Mouse (Mus musculus) kidney, adult 18-20 months (tissue): ENCODE measurements at regions not wholly inside any gene's neighbourhood (a gene's known extent, or its start where the extent isn't known, plus 50 kb on each side); places are given as distances from the start of the nearest gene placed in this dataset.
A peak's percentile ranks its signal among the peaks of the same experiment; 100 is the strongest.

Source experiments
- DNase-seq: peaks from one replicate; pipeline ENCODE4 v3.0.0; 2021

GRCm38 (mm10) chr12:77997916-77998315 is 196.1 kb upstream of the Gm6657 start:
- DNase-seq: no peak

- no peak for DNase-seq
Measured at GRCm38 (mm10) chr12:78000401-78000800, 193.6 kb upstream of the Gm6657 start.

DNA sequence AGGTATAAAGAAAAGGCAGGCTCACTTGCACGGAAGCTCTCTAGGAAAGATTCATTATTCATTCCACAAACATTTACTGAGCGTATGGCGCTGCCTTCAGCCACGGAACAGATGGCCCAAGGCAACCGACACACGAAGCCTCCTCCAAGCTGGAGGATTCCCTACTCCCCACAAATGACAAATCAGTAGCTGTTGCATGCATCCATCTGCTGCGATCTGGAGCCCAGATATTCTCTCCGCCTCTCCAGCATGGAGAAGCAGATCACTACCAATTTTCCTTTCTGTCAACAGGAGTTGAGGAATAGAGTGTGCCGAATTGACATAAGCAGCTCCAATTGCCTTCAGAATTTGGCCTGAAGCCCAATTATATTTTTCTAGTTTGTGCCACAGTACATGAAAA is 192.2 kb upstream of the Gm6657 start:
- no peak for DNase-seq

- DNase-seq: no peak
Measured at GRCm38 (mm10) chr12:78033766-78034165, 160.3 kb upstream of the Gm6657 start.

DNA sequence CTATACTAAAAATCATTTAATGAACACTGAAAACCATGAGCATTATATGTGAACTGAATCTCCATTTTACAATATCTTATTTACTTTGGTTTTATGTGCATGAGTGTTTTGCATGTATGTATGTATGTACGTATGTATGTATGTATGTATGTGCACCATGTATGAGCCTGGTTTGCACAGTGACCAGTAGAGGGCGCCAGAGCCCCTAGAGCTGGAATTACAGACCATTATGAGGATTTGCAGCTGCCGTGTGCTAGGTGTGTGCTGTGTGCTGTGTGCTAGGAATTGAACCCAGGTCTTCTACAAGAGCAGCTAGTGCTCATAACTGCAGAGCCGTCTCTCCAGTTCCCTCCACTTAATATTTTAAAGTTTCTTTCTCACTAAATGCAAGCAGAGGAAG is 147.5 kb upstream of the Gm6657 start:
- no peak for DNase-seq

DNA sequence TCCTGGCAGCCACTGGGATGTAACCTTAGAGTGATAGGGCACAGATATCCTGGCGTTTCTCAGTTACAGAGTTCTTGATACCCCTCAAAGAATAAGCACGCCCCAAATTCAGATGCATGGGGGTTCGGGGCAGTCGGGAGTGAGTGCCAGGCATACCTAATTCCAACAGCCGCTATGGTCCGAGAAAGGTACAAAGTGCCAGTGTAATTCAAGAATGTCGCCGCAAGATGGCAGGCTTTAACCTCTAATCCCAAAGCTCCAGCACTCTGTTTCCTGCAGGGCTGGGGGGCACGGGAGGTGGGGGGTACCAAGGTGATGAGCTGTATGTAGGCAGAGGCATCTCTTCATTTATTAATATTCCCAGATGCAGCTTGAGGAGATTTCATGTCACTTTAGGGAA is 138.1 kb upstream of the Gm6657 start:
- DNase-seq: peak; percentile 63

- DNase-seq: no peak
Measured at GRCm38 (mm10) chr12:78057166-78057565, 136.9 kb upstream of the Gm6657 start.

DNA sequence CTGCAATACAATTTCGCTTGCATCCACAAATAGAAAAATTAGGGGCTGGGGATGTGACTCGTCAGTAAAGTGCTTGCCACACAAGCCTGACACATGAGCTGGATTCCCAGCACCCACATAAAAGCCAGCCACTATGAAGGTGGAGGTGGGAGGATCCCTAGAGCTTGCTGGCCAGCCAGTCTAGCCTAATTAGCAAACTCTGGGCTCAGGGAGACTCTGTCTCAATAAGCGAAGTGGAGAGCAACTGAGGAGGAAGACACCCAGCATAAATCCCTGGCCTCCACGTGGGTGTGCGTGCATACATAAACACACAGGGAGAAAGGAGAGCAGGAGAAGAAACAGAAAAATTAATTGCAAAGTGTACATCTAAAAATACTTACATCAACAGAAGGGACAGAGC is 134.1 kb upstream of the Gm6657 start:
- no peak for DNase-seq

DNA sequence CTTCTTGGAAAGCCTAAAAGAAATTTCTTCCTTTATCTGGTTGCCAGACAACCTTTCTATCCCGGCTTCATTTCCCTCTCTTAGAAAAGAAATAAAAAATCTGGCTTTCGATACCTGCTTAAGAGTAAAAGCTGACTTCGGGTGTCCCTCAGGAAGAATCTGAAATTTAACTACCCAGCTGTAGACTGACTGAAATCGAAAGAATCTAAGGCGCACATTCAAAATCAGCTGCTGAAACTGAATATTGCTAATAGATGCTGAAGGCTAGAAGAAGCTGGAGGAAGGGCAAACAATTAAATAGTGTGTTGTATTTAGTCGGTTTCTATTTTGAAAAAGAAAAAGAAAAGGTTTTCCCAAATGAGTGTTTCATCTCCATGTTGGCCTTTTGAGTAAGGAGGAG is 128.0 kb upstream of the Gm6657 start:
- no peak for DNase-seq

GRCm38 (mm10) chr12:78072935-78073334 is 121.1 kb upstream of the Gm6657 start:
- DNase-seq: no peak

GRCm38 (mm10) chr12:78074290-78074802 is 119.7 kb upstream of the Gm6657 start:
- no peak for DNase-seq

DNA sequence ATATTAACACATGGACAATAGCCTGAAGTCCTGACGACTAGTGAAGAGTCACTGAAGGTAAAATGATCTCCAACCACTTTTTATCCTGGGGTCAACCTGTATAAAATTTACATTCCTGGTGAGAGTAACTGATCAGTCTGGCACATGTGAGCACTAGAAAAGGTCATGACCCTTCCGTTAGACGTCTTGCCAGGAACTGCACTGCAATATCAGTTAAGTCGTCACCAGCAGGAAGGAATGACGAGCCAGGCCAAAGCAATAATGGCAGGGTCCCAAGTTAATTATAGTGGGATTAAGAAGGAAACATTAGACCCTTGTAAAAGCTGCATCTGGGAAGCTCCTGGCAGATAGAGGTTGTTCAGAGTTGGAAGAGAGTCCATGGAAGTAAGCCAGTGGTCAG is 116.8 kb upstream of the Gm6657 start:
- no peak for DNase-seq

GRCm38 (mm10) chr12:78082163-78082562 is 111.9 kb upstream of the Gm6657 start:
- DNase-seq: no peak

DNA sequence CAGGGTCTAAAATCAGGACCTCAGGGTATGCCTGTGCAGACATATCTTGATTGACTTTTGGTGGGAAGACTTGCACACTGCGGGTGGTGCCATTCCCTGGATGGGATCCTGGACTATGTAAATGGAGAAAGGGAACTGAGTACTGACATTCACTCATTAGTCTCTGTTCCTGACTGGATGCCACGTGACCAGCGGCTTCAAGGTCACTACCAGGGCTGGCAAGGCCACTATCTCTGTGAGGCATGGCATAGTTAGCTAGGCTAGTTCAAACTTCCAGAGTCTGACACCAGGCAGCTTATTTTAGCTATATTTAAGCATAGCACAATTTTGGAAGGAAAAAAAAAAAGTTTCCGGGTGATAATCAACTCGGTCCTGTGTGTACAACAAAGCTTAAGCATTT is 108.0 kb upstream of the Gm6657 start:
- no peak for DNase-seq

- DNase-seq: no peak
Measured at GRCm38 (mm10) chr12:78087921-78088320, 106.1 kb upstream of the Gm6657 start.

- DNase-seq: no peak
Measured at GRCm38 (mm10) chr12:78094471-78094870, 99.6 kb upstream of the Gm6657 start.

DNA sequence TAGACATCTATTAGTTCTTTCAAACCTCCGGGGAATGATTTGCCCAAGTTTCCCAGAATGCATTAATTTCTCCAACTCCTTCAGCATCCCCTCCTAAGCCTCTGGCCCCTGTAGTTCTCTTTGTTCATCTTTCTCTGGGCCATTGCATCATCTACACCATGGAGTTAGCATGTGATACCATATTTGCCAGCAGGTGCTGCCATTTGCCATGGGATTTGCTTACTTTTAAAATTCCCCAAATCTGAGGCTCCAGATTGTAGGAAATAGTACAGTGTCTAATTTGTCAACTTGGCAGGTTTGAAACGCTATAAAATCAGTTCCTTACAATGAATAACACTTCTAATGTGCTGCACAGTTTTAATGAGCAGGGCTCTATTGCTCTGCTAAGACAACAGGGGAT is 98.7 kb upstream of the Gm6657 start:
- DNase-seq: no peak

DNA sequence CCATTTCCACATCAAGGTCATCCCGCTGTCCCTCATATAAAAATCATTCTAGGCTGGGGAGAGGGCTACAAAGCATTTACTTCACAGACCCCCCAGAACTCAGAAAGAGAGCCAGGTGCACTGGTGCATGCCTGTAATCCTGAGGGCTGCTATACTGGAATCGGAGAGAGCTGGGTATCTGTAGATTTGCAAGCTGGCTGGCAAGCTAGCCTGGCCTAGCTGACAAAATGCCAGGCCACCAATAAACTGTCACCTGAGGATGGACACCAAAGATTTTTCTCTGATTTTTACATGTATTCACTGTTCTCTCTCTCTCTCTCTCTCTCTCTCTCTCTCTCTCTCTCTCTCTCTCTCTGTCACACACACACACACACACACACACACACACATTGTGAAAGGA is 98.1 kb upstream of the Gm6657 start:
- no peak for DNase-seq

DNA sequence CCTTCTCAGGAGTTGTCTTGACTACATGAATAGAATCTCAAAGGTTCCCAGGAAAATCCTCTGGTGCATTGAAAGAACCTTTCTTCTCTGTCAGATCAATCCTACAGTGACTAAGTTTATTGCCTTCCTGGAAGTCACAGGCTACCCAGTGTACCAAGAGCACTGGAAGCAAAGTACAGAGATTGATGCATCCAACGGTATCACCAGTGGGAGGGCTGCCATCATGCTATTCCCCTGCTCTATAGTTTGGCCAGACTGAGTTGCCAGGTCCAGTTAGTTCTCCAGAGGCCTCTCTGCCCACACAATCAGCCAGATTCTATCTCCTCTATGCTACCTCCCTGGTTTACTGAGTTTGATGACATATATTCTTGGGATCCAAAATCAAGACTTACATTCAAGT is 96.9 kb upstream of the Gm6657 start:
- DNase-seq: no peak

DNA sequence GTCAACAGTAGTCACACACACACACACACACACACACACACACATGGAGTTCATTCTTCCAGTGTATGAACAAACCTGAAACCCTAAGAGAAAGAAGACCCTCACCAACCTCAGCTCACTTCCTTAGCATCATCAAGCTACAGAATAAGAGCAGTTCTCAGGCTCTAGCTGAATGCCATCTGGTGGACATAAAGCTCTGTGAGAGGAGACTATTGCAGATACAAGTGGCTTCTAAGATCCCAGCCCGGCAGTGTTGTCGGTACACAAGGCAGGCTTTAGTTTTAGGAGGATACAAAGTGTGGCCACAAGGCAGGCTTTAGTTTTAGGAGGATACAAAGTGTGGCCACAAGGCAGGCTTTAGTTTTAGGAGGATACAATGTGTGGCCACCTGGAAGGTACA is 96.3 kb upstream of the Gm6657 start:
- DNase-seq: no peak

DNA sequence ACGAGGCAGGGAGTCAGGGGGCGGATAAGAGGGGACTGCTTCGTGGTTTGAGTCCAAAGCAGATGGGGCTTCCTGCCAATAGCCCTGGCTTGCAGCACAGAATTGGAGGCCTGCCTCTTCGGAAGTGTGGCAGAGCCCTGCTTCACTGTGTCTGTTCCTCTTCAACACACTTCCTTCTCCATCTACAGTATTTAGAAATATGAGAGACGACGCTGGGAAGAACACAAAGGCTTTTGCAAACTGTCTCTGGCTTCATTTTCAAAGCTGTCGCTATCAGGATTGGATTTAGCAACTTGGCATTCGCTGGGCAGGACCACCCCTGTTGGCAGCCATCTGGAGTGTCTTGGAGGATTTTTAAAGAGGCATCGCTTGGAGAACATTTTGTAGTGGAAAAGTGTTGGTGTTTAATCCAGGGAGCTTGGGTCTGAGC is 95.3 kb upstream of the Gm6657 start:
- no peak for DNase-seq

DNA sequence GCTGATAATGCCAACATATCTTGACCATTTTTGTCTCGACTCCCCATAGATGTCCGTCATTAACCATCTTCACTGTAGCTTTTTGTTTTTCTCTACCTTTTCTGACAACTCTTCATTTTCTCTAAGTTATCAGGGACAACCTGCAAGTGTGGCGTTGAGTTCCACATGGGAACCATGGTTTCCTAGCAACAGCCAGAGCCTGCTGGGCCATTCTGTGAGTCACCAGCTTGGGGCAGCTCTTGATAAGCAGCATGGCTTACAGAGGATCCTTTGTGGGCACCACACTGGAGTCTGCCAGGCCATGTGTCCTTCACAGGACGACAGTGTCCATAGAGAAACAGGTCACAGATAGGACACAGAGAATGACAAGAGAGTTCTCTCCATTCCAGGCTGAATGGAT is 94.3 kb upstream of the Gm6657 start:
- DNase-seq: no peak

GRCm38 (mm10) chr12:78100756-78101155 is 93.3 kb upstream of the Gm6657 start:
- DNase-seq: no peak

DNA sequence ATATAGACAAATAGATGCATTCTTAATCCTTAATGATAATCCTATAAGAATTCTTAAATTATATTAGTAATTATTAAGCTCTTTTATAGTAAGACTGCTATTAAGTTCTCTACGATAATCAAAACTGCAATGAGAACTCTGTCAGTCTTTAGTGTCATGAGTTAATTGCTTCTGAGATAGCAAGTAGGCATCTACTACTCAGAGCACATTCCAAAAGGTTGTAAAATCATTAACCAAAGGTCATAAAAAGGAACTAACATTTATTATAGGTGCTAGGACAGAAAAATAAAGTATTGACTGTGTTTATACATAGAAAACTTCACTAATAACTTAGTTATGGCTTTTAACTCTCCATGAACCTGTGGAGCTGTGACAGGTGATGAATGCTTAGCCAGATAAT is 84.1 kb upstream of the Gm6657 start:
- DNase-seq: no peak

GRCm38 (mm10) chr12:78118131-78118530 is 75.9 kb upstream of the Gm6657 start:
- no peak for DNase-seq

DNA sequence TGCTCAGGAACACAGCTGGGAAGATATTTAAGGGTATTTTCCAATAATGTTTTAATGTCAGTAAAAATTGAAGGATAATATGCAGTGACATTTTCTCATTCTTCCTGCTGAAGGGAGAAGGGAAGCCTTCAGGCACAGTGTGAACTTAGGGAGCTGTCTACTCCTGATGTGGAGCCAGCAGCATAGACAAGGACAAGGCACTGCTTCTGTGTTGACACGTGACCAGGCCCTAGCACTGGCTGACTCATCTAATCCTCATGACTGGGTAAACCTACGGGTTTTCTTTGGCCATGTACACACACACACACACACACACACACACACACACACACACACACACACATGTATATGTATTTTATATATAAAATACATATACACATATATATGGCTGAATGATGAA is 74.8 kb upstream of the Gm6657 start:
- DNase-seq: no peak
